Mouse (Mus musculus): ENCODE measurements around the gene Dnajc11.

DNA sequence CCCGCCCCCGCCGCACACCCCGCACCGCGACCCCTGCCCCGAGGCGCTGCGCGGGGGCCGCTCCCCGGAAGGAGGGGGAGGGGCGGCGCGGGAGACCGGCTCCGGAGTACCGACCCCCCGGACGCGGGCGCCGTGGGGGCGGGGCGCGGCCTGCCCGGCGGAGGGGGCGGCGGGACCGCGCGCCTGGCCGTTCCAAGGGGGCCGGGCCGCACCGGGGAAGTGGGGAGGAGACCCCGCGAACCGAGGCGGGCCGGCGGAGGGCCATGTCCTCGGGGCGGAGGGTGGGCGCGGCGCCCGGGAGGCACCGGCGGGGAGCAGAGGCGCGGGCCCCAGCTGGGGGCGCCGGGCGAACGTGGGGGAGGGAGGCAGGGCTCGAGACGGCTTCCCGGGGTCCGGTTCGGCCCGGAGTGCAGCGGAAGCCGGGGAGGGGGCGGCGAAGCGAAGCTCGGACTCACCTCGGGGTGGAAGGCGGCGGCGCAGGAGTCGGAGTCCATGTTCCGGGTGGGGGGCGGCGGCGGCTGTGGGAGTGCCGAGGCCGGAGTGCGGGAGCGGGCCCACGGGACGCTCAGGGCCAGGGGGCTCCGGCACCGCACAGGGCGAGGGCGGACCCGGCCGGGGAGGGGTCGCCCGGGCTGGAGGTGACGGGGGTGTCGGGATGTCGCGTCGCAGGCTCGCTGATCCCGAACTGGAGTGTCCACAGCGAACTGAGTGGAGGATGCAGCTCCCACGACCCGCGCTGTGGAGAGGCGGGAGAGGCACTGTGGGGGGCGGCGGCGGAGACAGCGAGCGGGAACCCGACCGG is 62.1 kb downstream of the Dnajc11 start:
- TF ChIP-seq GATA1 (IDR thresholded peaks at IDR 0.05; ENCODE audit: borderline replicate concordance, low read length) (no peak), FLI1 (IDR thresholded peaks at IDR 0.05; ENCODE audit: low read length) (no peak)

Data from megakaryocyte, embryonic 14.5 days (primary cell).